Mouse (Mus musculus) midbrain, embryonic 11.5 days (tissue): ENCODE results near the gene Rcbtb2. TPM values are rescaled to one million over a fixed set of nuclear protein-coding genes. Genes with fewer than 3 reads are reported as not detected.

ENCODE experiments used
- ATAC-seq: fragments of 200-750 bp; cut with Nextera tagmentation; 2 replicates; pipeline ENCODE4 v1.8.0; 2017; ENCODE audit warnings: moderate TSS enrichment, moderate library complexity; ENCODE audit not compliant: low FRiP score
- DNase-seq: peaks from one replicate; pipeline ENCODE4 v3.0.0; 2015; ENCODE audit warnings: low spot score; ENCODE audit errors: missing footprints
- H3K27ac ChIP-seq: fragments of 300-500 bp; sonication (generic); 2 replicates; pipeline ENCODE4 v1.5.1; 2014; ENCODE audit warnings: low read depth, low read length
- H3K27me3 ChIP-seq: fragments of 300-500 bp; sonication (generic); 2 replicates; pipeline ENCODE4 v1.6.1; 2014; ENCODE audit warnings: mild to moderate bottlenecking, low read length, moderate library complexity, mixed read lengths; ENCODE audit not compliant: control insufficient read depth, insufficient read depth
- H3K36me3 ChIP-seq: fragments of 300-500 bp; sonication (generic); 2 replicates; pipeline ENCODE4 v1.6.1; 2014; ENCODE audit warnings: mild to moderate bottlenecking, low read length, moderate library complexity, mixed read lengths; ENCODE audit not compliant: control insufficient read depth, insufficient read depth
- H3K4me1 ChIP-seq: fragments of 300-500 bp; sonication (generic); 2 replicates; pipeline ENCODE4 v1.6.1; 2014; ENCODE audit warnings: low read length; ENCODE audit not compliant: control insufficient read depth, insufficient read depth
- H3K4me2 ChIP-seq: fragments of 300-500 bp; sonication (generic); 2 replicates; pipeline ENCODE4 v1.6.1; 2014; ENCODE audit warnings: mild to moderate bottlenecking, moderate library complexity
- H3K4me3 ChIP-seq: fragments of 300-500 bp; sonication (generic); 2 replicates; pipeline ENCODE4 v1.5.1; 2014; ENCODE audit warnings: low read depth, low read length
- H3K9ac ChIP-seq: fragments of 300-500 bp; sonication (generic); 2 replicates; pipeline ENCODE4 v1.6.1; 2014; ENCODE audit warnings: low read length
- H3K9me3 ChIP-seq: fragments of 300-500 bp; sonication (generic); 2 replicates; pipeline ENCODE4 v1.6.1; 2016; ENCODE audit warnings: low read length; ENCODE audit not compliant: control insufficient read depth
- WGBS: fragments of 180-500 bp; shearing (Covaris S2); extraction: QIAGEN DNeasy Blood & Tissue Kit; methylation state at CpG from one replicate; pipeline ENCODE4 v1.1.7; 2014; 5-methylcytosine and 5-hydroxymethylcytosine counted together
- polyA plus RNA-seq: library from polyadenylated mRNA; unstranded; fragments of >200 nt; fragmentation: Nextera tagmentation; extraction: Ambion mirVana; gene quantifications from 2 replicates; pipeline ENCODE4 v1.2.1, GENCODE M21; 2014

The Rcbtb2 gene
- polyA plus RNA-seq, 1 experiment from 2014 or later: 169 TPM

DNA sequence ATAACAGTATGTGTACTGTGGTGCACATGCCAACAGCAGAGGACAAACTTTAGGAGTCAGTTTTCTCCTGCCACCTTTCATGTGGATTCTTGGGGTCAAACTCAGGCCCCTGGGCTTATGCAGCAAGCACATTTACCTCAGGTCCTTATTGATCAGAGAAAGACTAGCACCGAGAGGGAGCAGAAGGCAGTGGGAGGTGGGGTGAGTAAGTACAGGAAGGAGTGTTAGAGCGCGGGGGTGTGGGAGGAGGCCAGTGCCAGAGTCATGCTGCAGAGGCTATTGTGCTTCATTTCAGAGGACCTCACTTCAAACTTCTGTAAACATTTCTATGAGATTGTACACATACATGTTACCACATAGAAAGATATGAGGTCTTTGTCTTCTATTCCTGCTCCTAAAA lies 78.6 kb downstream of the Rcbtb2 start:
- no peak for DNase-seq
- 82% methylated on average over 3 of the region's 3 CpGs for WGBS
- H3K27ac ChIP-seq: no peak overlapping the region
- no peak for ATAC-seq
- no peak overlapping the region for H3K4me3 ChIP-seq
- no peak overlapping the region for H3K9ac ChIP-seq
- H3K4me1 ChIP-seq: no peaks in the 10 kb centered on the region
- no peak overlapping the region for H3K4me2 ChIP-seq
- H3K9me3 ChIP-seq: no peaks in the 10 kb centered on the region
- no peaks in the 10 kb centered on the region for H3K27me3 ChIP-seq
- H3K36me3 ChIP-seq: no peaks in the 10 kb centered on the region; the same call in 1 of the 2 replicates

DNA sequence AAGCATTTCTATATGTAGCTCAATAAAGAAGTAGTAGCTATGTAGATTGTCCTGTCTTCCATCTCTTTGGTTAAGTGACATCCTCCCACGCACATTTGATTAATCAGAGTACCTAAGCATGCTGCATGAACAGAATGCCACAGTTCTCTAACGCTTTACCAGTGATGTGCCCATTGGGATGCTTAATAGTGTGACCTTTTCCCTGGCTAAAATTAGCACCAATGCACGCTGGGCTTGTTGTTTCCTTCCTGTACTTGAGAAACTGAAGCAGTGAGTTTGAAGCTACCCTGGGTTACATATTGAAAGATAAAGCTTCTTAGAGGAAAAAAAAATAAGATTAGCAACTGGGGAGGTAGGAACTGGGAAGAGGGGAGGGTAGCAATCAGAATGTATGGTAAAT lies 81.2 kb downstream of the Rcbtb2 start:
- no peaks in the 10 kb centered on the region for H3K9me3 ChIP-seq
- ATAC-seq (no peak), DNase-seq (no peak)
- no peaks in the 10 kb centered on the region for H3K4me1 ChIP-seq
- no peak overlapping the region for H3K27ac ChIP-seq
- WGBS: 81% methylated on average over 3 of the region's 3 CpGs
- no peak overlapping the region for H3K4me3 ChIP-seq
- no peaks in the 10 kb centered on the region for H3K36me3 ChIP-seq
- H3K4me2 ChIP-seq: no peak overlapping the region
- no peaks in the 10 kb centered on the region for H3K27me3 ChIP-seq
- no peak overlapping the region for H3K9ac ChIP-seq

- DNase-seq: no peak
- Histone ChIP-seq H3K27ac (no peak overlapping the region), H3K4me1 (no peaks in the 10 kb centered on the region), H3K9me3 (no peaks in the 10 kb centered on the region), H3K4me2 (no peak overlapping the region), H3K36me3 (no peaks in the 10 kb centered on the region), H3K4me3 (no peak overlapping the region), H3K9ac (no peak overlapping the region), H3K27me3 (no peaks in the 10 kb centered on the region)
- ATAC-seq: no peak
These were observed 86.4 kb downstream of the Rcbtb2 start for GRCm38 (mm10) chr14:73209262-73209661.

DNA sequence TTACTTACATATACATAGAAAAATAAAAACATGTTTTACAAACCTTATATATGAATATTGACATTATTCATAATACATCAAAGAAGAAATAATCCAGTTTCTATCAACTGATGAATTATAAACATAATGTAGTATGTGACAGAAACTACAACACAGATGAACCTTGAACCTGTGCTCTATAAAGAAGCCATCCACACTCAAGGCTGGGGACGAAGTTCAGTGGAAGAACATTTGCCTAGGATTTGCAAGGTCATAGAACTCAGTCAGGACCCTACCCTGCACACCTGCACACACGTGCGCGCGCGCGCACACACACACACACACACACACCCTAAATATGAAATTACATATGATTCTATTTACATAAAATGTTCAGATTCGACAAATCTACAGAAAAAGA lies 87.4 kb downstream of the Rcbtb2 start:
- ATAC-seq (no peak), DNase-seq (no peak)
- H3K27ac ChIP-seq: no peak overlapping the region
- H3K4me3 ChIP-seq: no peak overlapping the region
- H3K36me3 ChIP-seq: no peaks in the 10 kb centered on the region; the same call in 1 of the 2 replicates
- H3K27me3 ChIP-seq: no peaks in the 10 kb centered on the region
- H3K4me1 ChIP-seq: no peaks in the 10 kb centered on the region
- H3K4me2 ChIP-seq: no peak overlapping the region
- H3K9ac ChIP-seq: no peak overlapping the region
- WGBS: 94% methylated on average over 8 of the region's 8 CpGs
- no peaks in the 10 kb centered on the region for H3K9me3 ChIP-seq

DNA sequence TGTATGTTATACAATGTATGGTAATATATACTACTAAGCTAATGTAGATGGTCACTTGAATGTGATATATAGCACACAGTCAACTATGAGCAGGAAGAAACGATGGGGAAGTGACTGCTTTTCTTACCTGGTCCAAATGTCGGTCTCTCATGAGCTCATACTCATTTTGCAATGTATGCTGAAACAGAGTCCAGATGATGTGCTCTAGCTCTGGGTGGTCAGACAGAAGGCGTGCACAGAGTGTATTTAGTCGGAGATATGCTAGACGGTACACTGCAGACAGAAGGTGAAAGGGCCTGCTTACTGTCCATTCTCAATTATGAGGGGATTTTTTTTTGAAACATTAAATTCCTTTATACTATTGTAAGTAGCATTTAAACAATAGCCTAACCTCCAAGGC lies 88.6 kb downstream of the Rcbtb2 start:
- DNase-seq: no peak
- no peak overlapping the region for H3K4me2 ChIP-seq
- H3K4me3 ChIP-seq: no peak overlapping the region
- no peaks in the 10 kb centered on the region for H3K27me3 ChIP-seq
- H3K9me3 ChIP-seq: no peaks in the 10 kb centered on the region
- no peaks in the 10 kb centered on the region for H3K4me1 ChIP-seq
- WGBS: 97% methylated on average over 5 of the region's 5 CpGs
- H3K27ac ChIP-seq: no peak overlapping the region
- H3K9ac ChIP-seq: no peak overlapping the region
- no peaks in the 10 kb centered on the region; the same call in 1 of the 2 replicates for H3K36me3 ChIP-seq
- no peak for ATAC-seq

GRCm38 (mm10) chr14:73217062-73217461 lies 94.2 kb downstream of the Rcbtb2 start:
- Histone ChIP-seq H3K4me3 (no peak overlapping the region), H3K36me3 (no peaks in the 10 kb centered on the region; the same call in 1 of the 2 replicates), H3K27me3 (no peaks in the 10 kb centered on the region), H3K4me2 (no peak overlapping the region), H3K4me1 (no peaks in the 10 kb centered on the region; the same call in 1 of the 2 replicates), H3K9me3 (no peaks in the 10 kb centered on the region), H3K9ac (no peak overlapping the region), H3K27ac (no peak overlapping the region)
- no peak for ATAC-seq
- DNase-seq: no peak
- 81% methylated on average over 1 of the region's 1 CpGs for WGBS

- WGBS: 90% methylated on average over 9 of the region's 9 CpGs
- ATAC-seq: no peak
- Histone ChIP-seq H3K27ac (no peak overlapping the region), H3K4me1 (no peaks in the 10 kb centered on the region; the same call in 1 of the 2 replicates), H3K4me2 (no peak overlapping the region), H3K4me3 (no peak overlapping the region), H3K36me3 (no peaks in the 10 kb centered on the region), H3K9ac (no peak overlapping the region), H3K27me3 (no peaks in the 10 kb centered on the region), H3K9me3 (no peaks in the 10 kb centered on the region)
- DNase-seq: no peak
These were observed 99.6 kb downstream of the Rcbtb2 start for GRCm38 (mm10) chr14:73222316-73222970.

- no peak overlapping the region for H3K4me3 ChIP-seq
- no peaks in the 10 kb centered on the region for H3K9me3 ChIP-seq
- H3K4me1 ChIP-seq: no peaks in the 10 kb centered on the region
- no peak overlapping the region for H3K4me2 ChIP-seq
- no peak for DNase-seq
- no peaks in the 10 kb centered on the region for H3K36me3 ChIP-seq
- ATAC-seq: 0 out of 2 replicates have a peak, but pooled peaks have one; percentile 7
- 81% methylated on average over 3 of the region's 3 CpGs for WGBS
- no peak overlapping the region for H3K27ac ChIP-seq
- no peaks in the 10 kb centered on the region for H3K27me3 ChIP-seq
- H3K9ac ChIP-seq: no peak overlapping the region
These were observed 103.5 kb downstream of the Rcbtb2 start for GRCm38 (mm10) chr14:73226346-73226745.

DNA sequence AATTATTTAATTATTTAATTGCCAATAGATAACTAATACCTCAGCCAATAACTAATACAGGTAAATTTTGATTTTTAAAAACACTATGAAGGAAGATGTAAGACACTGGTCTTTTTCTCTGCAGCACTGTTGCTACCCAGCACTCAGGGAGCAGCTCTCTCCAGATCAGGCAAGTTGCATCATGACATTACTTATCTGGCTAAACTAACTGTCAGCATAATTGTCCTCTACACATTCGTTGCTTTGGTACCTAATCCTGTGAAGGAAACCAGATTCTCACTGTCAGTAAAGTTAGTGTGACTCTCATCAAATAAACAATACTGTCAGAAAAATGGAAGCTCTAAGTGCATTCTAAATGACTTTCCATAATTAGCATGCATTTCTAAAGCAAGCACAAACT lies 104.0 kb downstream of the Rcbtb2 start:
- H3K4me1 ChIP-seq: no peaks in the 10 kb centered on the region
- no peaks in the 10 kb centered on the region for H3K36me3 ChIP-seq
- H3K9me3 ChIP-seq: no peaks in the 10 kb centered on the region
- 50% methylated on average over 1 of the region's 1 CpGs for WGBS
- no peak for DNase-seq
- H3K4me2 ChIP-seq: no peak overlapping the region
- no peak overlapping the region for H3K9ac ChIP-seq
- no peaks in the 10 kb centered on the region for H3K27me3 ChIP-seq
- no peak for ATAC-seq
- no peak overlapping the region for H3K4me3 ChIP-seq
- no peak overlapping the region for H3K27ac ChIP-seq
